Mouse (Mus musculus): Measurements from ENCODE around the gene Kif24.

GRCm38 (mm10) chr4:41470684-41471383 lies 6.1 kb upstream of the Kif24 start:
- TF ChIP-seq ZC3H11A (IDR thresholded peaks at IDR 0.05; ENCODE audit: borderline replicate concordance, low read depth, low read length) (no peak), MAFK (IDR thresholded peaks at IDR 0.05; ENCODE audit: insufficient read depth, low read depth, low read length) (no peak), ZNF384 (IDR thresholded peaks at IDR 0.05; ENCODE audit: low read depth, low read length) (no peak), HCFC1 (IDR thresholded peaks at IDR 0.05; ENCODE audit: borderline replicate concordance, insufficient read depth, low read length) (peak; percentile 9; the same call in 1 of the 2 replicates)
